Comparison of ENCODE assay signal across 17 mouse cellular contexts in the genomic region with DNA sequence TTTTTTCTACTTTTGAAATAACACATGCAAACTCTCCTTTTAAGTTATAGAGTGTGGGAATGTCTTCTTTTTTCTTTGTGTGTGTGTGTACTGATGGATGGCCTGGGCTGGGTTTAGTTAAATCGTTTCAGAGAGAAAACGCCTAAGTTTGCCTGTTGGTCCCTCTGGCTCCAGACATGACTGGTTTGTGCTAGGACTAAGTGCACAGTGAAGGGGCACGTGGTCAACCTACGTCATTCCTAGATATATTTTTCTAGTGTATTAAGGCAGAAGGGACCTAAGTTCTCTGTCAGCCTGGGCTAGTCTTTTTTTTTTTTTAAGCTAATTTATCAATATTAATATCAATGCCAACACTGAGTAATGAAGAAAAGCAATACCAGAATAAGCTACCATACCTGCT.
"Had no signal": no experiment of that assay in that cellular context is flagged by ENCODE, and none has a peak within 500 bp of the region (broad histone marks: within the 10 kb centered on the region; RNA-seq: fewer than 3 reads in every experiment).

No protein-coding gene starts in this region.

- H3K4me3 ChIP-seq: neural tube, embryonic 12.5 days; neural tube, embryonic 13.5 days; neural tube, embryonic 15.5 days; stomach, embryonic 15.5 days had no signal

- H3K9ac ChIP-seq: neural tube, embryonic 12.5 days; neural tube, embryonic 13.5 days; neural tube, embryonic 15.5 days; stomach, embryonic 15.5 days had no signal

- H3K36me3 ChIP-seq: neural tube, embryonic 12.5 days; neural tube, embryonic 13.5 days; neural tube, embryonic 15.5 days; stomach, embryonic 15.5 days had no signal

- H3K27ac ChIP-seq: neural tube, embryonic 12.5 days; neural tube, embryonic 13.5 days; neural tube, embryonic 15.5 days; stomach, embryonic 15.5 days; stomach, postnatal 0 days had no signal

- H3K9me3 ChIP-seq: neural tube, embryonic 12.5 days; neural tube, embryonic 13.5 days; neural tube, embryonic 15.5 days; stomach, embryonic 15.5 days had no signal

- H3K4me2 ChIP-seq: neural tube, embryonic 12.5 days; neural tube, embryonic 13.5 days; neural tube, embryonic 15.5 days; stomach, embryonic 15.5 days had no signal

- DNase-seq: retina, postnatal 1 day; right cerebral cortex, adult 18-20 months; right cerebral cortex, postnatal 14 days; right cerebral cortex, postnatal 25 days; right cerebral cortex, postnatal 4 days; spleen, adult 18-20 months; thymus, adult 18-20 months; thymus, adult 2 months; thymus, postnatal 14 days; thymus, postnatal 25 days; thymus, postnatal 36 days; thymus, postnatal 4 days had no signal

- H3K27me3 ChIP-seq: neural tube, embryonic 13.5 days; neural tube, embryonic 15.5 days; stomach, embryonic 15.5 days had no signal
